Mouse (Mus musculus) naive thymus-derived CD4-positive, alpha-beta T cell, adult 5 months (primary cell): ENCODE measurements around the gene Olfr348. TPM values are rescaled to one million over a fixed set of nuclear protein-coding genes. Genes with fewer than 3 reads are reported as not detected.

Experiments used
- polyA plus RNA-seq: library from polyadenylated mRNA; unstranded; fragments of 100-300 nt; shearing (Covaris generic); gene quantifications from one replicate; pipeline ENCODE4 v1.2.1, GENCODE M21; 2017

Gene Olfr348
- polyA plus RNA-seq: not detected

DNA sequence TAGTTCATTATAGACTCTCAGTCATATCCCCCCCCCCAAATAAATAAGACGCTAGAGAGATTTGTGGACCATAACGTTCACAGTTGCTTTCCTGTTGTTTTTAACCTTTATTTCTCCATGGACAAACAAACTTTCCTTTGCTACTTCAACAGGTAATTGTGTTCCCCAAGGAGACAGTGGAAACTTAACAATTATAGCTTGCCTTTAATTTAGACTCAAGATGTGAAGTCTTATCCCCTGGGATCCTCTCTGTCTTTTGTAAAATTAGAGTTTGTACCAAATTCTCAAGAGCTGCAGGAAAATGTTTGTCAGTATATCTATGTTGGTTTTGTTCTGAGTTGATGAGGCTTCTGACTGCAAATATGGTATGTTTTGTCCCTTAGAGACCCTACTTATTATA is at the start of gene Olfr348:
Olfr348 (plus strand) TSS at position 301 of the 400 bp plus-strand sequence.

DNA sequence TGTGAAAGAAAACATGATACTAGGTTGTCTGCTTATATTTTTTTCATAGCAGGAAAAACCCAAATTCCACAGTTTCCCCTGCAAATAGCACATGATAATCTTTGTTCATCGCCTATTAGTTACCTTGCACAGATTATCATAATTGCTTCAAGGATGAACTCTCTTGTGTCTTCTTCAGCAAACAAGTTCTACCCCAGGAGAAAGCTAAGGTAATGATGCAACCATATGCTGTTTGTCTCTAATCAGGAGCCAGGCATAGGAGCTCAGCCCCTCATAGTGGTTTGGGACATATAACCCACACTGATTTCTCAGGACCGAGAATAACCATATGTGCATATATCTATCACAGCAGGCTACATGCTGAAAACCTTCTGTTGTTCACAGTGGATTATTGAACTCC is 6.2 kb downstream of the Olfr348 start, which contains the start of gene Olfr50:
Olfr50 (plus strand) TSS at position 301 of the 400 bp plus-strand sequence.

DNA sequence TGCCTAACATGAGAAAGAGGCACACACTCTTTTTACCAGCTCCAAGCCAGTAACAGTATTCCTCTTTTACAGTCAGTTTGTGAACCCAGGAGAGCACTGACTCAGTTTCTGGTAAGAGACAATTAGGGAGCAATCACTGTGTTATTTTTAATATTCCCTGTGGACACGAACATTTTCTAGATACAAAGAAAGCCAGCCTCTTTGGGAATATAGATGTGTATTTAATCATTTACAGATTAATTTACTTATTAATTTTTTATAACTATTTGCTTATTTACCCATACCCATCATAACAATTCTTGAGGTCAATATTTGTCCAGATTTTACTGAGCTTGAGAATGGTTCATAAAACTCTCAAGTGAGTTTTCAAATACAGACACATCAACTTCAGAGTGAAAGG is 32.9 kb downstream of the Olfr348 start, which contains the start of gene Olfr3:
Olfr3 (minus strand) TSS at position 101 of the 400 bp plus-strand sequence.

Other genes with a start within 250 kb of the Olfr348 start
- not detected for gene Olfr344, start 217.6 kb upstream of the Olfr348 start, polyA plus RNA-seq
- gene Olfr345, start 144.2 kb upstream of the Olfr348 start, polyA plus RNA-seq: not detected
- gene Olfr346, start 98.5 kb upstream of the Olfr348 start, polyA plus RNA-seq: not detected
- gene Olfr347, start 52.4 kb upstream of the Olfr348 start, polyA plus RNA-seq: not detected
- 0.53 TPM for gene Olfr50, start 6.3 kb downstream of the Olfr348 start, polyA plus RNA-seq
- not detected for gene Olfr3, start 32.8 kb downstream of the Olfr348 start, polyA plus RNA-seq
- not detected for gene Olfr350, start 62.0 kb downstream of the Olfr348 start, polyA plus RNA-seq
- gene Olfr351, start 78.4 kb downstream of the Olfr348 start, polyA plus RNA-seq: not detected
- gene Olfr352, start 84.2 kb downstream of the Olfr348 start, polyA plus RNA-seq: not detected
- not detected for gene Olfr353, start 108.7 kb downstream of the Olfr348 start, polyA plus RNA-seq
- 0.09 TPM for gene Olfr354, start 121.4 kb downstream of the Olfr348 start, polyA plus RNA-seq
- not detected for gene Olfr355, start 144.6 kb downstream of the Olfr348 start, polyA plus RNA-seq
- gene Olfr356, start 152.8 kb downstream of the Olfr348 start, polyA plus RNA-seq: not detected
- not detected for gene Olfr357, start 209.6 kb downstream of the Olfr348 start, polyA plus RNA-seq
- not detected for gene Olfr358, start 225.1 kb downstream of the Olfr348 start, polyA plus RNA-seq